Mouse (Mus musculus): ENCODE measurements at regions not wholly inside any gene's neighbourhood (a gene's known extent, or its start where the extent isn't known, plus 50 kb on each side); places are given as distances from the start of the nearest gene placed in this dataset.

GRCm38 (mm10) chr16:19886596-19886995 is 96.2 kb downstream of the Klhl6 start:
- TF ChIP-seq CTCF (IDR thresholded peaks at IDR 0.05; ENCODE audit: low read depth) (no peak), EP300 (optimal IDR thresholded peaks at IDR 0.05) (no peak)

All from stomach, postnatal 0 days (tissue).